Mouse (Mus musculus) cerebellum, adult 11-12 months (tissue): ENCODE results near the gene Nfkb1.

ENCODE experiments used
- DNase-seq: peaks from one replicate; pipeline ENCODE4 v3.0.0; 2022

The Nfkb1 gene

DNA sequence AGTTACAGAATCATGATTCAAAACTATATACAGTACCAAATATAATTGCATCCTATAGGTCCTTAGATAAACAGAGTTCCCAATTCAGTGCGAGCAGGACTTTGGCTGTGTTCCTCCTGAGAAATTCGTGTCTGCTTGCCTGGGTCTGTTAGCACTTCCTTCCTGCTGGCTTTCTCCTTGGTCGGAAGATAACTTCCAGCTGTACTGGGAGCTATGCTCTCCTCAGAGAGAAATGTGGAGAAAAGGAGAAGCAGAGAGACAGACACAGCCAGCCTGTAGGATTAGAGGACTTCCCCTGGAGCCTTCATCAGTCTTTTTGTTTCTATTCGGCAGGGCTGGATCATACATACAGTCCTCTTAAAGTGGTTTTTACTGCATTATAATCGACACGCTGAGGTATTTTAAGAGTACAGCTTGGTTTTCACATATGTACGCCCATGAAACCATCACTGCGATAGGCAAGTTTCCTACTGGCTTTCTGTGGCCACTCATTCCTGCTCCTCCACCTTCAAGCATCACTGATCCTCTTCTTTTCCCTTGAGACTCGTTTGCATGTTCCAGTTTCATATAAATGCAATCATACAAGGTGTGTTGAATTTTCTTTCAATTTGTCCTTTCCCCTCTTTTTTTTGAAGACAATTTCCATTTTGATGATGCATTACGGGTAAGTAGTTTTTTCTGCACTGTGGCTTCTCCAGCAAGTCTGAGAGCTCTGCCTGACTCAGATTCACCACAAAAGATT lies 8.3 kb upstream of the Nfkb1 start:
- DNase-seq = no peak

DNA sequence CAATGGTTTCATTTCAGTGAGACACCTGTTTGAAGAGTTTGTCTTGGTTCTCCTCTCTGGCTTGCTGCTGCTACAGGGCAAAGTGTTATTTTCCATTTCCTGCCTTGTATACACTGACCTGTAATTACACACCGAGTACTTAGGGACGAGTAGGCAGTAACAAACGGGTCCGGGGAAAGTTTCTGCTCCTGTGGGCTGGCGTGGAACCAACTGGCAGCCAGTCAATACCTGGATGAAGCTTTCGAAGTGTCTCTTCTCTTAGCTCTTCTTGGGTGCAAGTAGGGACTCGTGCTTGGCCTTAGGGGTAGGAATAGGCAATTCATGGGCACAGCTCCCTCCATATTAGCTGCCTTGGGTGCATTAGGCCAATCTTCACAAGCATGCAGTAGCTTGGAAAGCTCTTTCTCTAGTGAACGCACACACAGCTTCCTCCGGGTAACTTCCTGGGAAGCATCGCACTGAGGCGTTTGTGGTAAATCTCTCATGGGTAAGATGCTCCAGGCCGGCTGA lies 7.2 kb upstream of the Nfkb1 start:
- no peak for DNase-seq

GRCm38 (mm10) chr3:135696262-135696661 lies 4.9 kb upstream of the Nfkb1 start:
- DNase-seq = no peak

- DNase-seq = no peak
These were observed 1.7 kb upstream of the Nfkb1 start for GRCm38 (mm10) chr3:135692999-135693398.

DNA sequence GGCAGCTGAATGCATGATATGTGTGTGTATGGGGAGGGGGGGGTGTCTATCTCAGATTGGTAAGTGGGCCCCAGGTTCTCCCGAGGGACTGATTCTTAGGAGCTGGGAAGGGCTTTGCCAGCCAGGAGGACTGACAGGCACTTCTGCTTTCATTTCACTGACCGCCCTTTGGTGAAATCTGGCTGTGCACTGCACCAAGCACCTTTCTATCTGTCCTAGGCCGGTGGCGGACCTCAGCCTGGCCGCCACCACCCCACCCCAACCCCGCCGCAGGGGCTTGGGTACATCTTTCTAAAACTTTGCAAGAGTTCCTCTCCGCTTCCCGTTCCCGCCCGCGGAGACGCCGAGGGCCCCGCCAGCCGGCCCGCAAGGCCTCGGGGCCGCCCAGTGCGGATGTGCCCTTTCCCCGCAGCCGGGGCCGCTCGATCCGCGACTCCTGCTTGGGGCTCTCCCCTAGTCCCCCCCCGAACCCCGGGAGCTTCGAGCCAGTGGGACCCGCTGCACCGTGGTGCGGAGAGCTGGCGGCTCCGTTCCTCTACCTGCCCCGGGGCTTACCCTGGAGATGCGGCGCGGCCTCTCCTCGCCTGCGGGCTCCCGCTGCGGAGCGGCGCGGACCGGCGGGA lies 668 bp downstream of the Nfkb1 start:
- DNase-seq = peak; percentile 57

DNA sequence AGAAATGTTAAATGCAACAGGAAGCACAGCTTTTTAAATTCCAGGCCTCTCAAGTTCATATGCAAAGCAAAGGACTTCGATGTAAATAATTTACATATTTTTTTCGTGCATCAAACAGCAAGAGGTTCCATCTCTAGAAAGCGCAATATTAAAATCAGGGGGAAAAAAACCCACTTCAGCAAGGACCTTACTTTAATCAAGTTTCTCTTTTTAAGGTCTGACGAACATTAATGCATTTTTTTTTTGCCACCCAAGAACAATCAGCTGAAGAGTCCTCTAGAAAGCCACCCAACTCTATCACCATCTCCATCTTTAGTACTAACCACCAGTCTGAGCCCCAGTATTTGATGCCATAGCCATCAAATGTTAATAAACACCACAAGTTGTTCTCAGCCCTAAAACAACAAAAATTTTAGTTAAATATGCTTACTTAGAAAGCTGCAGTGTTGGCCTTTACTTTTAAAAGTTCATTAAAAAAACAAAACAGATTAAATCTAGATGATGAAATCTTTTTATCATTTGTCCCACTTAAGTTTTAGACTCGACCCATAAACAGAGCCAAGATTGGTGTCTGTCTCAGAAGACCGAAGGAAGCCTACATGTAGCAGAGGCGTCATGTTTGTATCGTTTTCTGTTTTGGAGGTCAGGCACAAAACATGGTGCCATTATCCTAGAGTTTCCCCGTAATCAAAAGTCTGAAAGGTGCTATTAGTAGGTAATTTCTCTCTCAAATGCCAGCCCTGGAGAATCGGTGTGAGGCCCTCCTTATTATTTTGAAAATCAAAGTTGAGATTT lies 1.4 kb downstream of the Nfkb1 start:
- DNase-seq = no peak

DNA sequence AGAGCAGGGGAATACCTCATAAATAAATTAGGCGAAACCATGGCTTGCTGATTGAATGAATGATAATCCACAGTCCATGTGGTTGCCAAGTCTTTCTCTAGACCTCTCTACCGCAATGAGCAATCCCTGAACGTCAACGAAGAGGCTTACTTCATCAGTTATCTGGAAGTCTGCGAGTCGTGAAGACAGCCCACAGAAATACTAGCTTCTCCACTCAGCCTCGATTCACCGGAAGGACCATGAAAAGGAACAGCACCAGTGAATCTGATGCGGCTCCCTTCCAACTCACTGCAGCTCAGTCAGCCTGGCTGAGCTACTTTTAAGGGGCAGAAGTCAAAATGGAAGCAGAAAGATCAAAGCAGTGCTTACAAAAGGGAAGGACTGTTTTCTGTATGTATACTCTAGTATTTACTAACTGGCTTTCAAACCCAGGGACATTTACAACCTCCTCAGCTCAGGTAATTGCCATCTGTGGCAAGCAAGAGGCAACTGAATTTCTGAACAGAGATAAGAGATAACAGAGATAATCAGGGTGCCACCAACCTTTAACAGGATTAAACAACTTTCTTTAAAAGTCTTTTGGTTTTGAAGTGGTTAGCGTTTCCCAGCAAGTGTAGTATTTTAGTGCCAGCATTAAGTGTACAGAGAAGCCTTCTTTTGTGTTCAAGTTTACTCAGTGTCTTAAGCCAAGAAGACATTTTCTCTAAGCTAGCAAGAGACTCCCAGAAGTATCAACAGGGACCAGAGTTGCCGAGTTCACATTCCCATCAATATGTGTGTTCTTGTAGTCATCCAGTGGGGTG lies 2.2 kb downstream of the Nfkb1 start:
- no peak for DNase-seq

DNA sequence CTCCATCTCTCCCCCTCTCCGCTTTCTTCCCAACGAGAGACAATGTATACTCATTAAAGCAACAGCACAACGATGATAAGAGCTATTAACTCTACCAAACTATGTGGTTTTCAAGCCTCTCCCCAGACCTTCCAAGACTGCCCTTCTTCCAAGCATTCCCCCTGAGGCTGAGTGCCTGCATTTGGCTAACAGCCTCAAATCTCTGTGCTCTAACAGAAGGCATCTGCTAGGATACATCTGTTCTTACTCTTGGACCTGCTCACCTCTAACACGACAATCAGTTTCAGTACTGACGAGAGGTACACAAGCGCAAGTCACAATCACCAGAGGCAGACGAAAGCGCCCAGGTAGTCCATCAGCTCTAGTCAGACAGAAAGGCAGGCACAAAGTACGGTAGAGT lies 3.4 kb downstream of the Nfkb1 start:
- DNase-seq = no peak

DNA sequence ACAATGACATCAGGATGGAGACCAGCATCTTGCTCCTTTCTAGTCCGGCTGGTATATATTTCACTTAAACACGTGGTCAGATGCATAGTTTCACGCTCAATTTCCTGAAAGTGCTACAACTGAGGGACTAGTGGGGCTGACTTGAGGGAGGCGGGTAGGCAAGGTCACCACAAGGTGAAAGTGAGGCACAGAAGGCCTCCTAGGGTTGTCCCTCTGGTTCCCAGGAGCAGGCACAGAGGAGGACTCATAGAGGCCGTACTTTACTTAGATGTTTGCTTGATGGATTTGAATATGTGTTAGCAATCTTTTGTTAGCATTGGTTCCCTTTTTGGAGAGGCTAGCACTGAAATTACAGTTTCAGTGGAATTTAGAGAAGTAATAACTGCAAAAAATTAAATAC lies 4.9 kb downstream of the Nfkb1 start:
- DNase-seq = no peak

- DNase-seq = no peak
These were observed 8.1 kb downstream of the Nfkb1 start for GRCm38 (mm10) chr3:135683275-135683674.

DNA sequence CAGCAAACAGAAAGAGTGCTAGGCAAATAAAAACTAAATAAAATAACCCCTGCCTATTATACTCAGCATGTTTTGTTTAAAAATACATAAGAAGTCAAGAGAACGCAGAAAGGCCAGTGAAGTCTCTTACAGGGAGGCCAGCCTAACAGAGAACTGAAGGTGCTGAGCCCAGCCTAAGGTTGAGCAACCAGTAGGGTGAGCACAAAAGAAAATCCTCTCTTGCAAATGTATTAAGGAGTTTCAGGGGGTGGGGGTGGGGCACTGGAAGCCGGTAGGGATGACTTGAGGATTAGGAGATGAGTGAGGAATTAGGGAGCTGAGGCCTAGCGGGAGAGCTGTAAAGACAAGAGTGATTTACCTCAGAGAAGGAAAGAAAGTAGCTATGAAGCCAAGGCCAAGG lies 9.1 kb downstream of the Nfkb1 start:
- DNase-seq = no peak

DNA sequence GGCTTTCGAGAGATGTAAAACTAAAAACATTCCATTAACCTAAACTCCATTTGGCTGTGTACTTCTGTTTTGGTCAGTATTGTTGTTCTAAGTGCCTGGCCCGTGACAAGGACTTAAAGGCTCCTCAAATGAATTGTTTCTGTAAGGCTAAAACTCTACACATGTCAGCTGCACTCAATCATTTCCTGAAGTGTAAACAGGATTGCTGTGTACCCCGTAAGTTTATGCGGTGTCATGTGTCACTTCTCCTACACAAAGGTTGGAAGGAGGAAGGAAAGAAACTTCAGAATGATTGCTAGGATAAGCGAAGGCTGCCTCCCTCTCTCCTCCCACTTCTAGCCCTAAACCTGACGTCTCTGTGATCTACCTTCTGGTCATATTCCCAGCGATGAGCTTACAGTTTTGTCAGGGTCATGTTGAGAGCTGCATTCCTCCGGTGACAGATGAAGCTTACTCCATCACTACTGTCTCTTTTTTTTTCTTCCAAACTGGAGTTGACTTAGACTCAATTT lies 10.0 kb downstream of the Nfkb1 start:
- DNase-seq = no peak

DNA sequence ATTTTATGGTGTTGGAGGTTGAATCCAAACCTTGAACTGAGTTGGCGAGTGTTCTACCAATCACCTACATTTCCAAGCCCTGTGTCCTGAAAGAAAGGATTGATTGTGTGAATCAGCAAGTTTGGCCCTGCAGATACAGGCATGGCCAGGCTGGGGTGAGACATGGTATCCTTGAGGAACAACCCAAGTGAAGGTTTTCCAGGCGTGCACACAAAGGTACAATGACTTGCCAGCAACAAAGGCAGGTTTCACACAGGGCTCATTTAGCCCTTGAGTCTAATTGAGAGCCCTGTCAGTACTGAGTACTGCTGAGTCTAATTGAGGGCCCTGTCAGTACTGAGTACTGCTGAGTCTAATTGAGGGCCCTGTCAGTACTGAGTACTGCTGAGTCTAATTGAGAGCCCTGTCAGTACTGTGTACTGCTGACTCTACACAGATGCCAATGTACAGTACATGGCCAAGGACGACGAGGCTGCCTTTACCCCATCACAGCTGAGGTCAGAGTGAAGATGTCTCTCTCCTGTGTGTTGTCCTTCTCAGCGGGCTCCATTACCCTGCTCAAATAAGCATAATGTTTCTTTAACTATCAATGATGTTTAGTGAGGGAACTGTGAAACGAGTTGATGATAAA lies 11.0 kb downstream of the Nfkb1 start:
- no peak for DNase-seq

- DNase-seq = no peak
These were observed 14.3 kb downstream of the Nfkb1 start for GRCm38 (mm10) chr3:135677064-135677463.

- no peak for DNase-seq
These were observed 15.0 kb downstream of the Nfkb1 start for GRCm38 (mm10) chr3:135676364-135676763.

DNA sequence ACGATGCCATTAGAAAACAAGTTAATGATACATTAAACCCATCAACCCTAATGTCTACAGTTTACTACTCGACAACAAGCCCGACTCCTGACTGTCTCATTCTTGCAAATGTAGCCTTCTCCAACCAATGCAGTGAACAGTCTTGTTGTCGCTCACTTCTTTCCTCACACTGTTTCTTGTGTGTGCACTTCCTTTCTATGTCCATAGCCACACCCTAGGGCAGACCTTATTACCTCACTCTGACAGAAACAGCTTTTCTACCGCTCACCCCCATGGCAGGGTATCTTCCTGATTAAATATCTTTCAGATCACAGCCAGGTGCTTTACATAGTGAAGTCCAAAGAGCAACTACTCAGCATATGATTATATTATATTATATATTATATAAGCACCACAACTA lies 15.9 kb downstream of the Nfkb1 start:
- DNase-seq = no peak

DNA sequence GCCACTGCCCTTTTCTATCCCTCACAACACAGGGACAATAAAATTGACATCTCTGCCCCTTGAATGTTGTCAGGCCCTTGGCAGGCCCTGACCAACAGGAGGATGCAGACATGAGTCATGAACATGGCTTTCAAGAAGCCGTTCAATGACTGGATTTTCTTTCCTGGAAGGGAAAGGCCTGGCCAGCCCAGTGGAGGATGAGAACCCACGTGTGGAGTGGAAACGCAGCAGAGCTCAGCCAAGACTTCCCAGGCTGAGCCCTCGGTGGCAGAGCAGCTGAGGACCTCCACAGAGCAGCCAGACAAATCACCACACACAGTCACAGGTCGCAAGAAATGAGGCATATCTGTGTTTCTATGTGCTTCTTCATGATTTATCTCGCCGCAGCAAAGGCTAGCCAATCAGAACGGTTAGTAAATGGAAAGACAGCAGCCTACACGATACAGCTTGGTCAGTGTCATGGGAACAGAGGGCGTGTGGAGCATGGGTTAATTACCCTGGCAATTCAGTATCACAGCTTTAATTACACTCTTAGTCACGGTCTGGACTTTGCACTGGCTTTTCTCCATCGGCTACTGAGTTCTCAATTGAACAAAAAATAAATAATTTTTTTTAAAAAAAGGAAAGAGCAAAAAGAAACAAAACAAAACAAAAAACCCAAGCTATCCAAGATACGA lies 16.5 kb downstream of the Nfkb1 start:
- no peak for DNase-seq

- no peak for DNase-seq
These were observed 17.7 kb downstream of the Nfkb1 start for GRCm38 (mm10) chr3:135673695-135674094.

DNA sequence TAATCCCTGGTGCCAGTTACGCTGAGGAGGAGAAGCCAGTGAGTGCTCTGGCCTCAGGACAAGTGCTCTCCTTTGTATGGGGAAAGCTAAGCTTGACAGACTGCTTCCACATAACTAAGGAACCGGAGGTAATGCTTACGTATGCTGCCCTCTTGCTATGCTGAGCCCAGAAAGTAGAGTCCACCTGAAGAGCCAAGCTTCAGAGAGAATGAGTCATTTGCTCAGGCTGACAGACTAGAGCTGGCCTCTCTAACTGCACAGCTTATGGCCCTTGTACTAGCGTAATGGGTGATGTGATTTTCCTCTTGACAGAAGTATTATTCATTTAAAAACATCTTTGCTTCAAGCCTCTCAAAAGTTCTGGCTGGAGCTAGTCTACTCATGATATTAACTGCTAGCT lies 18.3 kb downstream of the Nfkb1 start:
- DNase-seq = no peak

GRCm38 (mm10) chr3:135672135-135672534 lies 19.2 kb downstream of the Nfkb1 start:
- DNase-seq = no peak

DNA sequence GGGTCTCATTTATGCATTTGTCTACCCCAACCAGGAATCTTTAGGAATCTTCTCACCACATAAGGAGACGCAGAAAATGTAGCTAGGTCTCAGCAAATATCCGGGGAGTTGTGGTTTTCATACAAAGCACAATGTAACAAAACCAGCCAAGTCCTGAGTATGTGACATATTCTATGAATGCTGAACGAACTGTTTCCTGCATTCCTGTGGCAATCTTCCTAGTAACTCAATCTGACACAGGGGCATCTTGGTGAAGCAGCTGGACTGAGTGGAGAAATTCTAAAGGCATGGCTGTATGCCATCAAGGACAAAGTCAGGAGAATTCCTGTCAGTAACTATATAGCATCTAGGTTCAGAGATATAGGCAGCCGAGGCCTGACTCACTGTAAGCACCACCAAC lies 20.5 kb downstream of the Nfkb1 start:
- no peak for DNase-seq

DNA sequence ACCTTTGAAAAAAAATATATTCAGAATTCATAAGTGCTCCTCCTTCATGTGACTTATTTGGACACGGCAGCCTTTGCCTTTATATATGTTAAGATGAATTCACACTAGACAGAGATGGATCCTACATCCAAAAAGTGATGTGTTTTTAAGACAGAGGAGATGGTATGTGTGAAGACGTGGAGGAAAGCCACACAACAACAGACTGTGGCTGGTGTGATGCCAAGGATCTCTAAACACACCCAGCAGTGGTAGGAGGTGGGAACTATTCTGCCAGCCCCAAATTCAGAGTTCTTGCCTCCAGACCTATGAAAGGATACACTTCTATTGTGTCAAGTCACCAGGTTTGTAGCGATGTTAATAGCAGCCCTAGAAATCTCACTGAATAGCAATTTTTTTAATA lies 24.3 kb downstream of the Nfkb1 start:
- DNase-seq = no peak
